Mouse (Mus musculus) retina, adult 2 months (tissue): ENCODE measurements around the gene Aacs.
A peak's percentile ranks its signal among the peaks of the same experiment; 100 is the strongest.
"Not testable (repeated sequence)": the region's sequence is repeated elsewhere in the genome, so short reads cannot be mapped to it uniquely, and the experiment has no call there.

Source experiments
- DNase-seq: peaks from one replicate; pipeline ENCODE4 v3.0.0-alpha.2; 2012; ENCODE audit warnings: low read depth, low spot score

Aacs gene

DNA sequence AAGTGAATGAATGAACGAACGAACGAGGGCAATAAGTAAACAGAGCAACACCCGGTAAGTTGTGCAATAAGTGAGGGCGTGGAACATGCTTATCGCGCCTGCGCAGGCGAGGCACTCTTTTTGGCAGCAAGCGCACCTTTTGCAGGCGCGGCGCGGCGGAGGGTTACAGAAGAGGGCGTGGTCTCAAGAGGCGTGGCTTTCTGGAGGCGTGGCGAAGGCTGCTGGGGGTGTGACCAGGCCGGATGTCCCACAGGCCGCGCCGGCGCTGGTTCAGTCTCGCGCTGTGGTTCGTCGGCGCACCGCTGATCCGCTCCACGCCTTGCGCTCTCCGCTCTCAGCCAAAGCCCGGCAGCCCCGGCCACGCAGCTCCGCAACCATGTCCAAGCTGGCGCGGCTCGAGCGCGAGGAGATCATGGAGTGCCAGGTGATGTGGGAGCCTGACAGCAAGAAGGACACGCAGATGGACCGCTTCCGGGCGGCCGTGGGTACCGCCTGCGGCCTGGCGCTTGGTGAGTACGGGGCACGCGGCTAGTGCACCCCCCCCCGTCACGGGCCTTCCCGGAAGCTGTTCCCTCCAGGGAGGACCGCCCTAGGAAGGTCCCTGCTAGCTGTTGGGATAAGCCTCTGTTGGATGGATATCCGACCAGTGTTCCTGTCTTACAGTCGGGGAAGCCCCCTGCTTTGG is at the start of gene Aacs:
Gene Aacs (plus strand): TSS at position 214 of the 685 bp plus-strand sequence.
- DNase-seq: peak; percentile 91

DNA sequence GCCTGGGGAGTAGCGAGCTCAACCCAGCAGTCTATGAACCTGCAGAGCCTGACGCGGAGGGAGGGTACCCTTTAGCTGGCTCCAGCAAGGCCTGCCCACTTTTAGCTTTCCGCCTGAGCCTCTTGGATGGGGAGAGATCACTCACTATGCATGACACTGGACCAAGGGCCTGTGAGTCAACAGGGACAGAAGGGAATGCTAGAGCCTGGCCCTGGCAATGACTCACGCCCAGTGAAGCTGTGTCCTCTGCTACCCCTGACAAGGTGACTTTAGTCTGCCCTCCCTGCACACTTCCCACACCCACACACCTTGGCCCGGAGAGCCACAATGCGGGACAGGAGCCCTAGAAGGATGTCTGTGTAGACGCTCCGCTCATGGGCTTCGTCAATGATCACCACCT is 49.3 kb upstream of the Aacs start:
- no peak for DNase-seq

DNA sequence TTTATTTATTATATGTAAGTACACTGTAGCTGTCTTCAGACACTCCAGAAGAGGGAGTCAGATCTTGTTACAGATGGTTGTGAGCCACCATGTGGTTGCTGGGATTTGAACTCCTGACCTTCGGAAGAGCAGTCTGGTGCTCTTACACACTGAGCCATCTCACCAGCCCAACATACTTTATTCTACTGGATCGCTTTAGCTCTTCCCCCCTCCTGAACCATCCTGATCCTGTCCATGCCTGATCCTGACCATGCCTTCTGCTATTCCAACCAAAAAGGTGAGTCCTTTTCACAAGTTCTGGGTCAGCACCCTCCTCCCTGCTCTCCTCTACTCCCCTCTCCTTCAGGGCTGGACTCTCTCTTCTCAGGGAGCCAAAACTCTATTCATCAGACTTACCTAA is 43.3 kb upstream of the Aacs start:
- DNase-seq: not testable (repeated sequence)

- peak; percentile 85 for DNase-seq
Measured at GRCm38 (mm10) chr5:125433793-125434337, 41.7 kb upstream of the Aacs start, which contains the start of gene Dhx37. TSS of gene Dhx37 (minus strand) at chr5:125434121.

DNA sequence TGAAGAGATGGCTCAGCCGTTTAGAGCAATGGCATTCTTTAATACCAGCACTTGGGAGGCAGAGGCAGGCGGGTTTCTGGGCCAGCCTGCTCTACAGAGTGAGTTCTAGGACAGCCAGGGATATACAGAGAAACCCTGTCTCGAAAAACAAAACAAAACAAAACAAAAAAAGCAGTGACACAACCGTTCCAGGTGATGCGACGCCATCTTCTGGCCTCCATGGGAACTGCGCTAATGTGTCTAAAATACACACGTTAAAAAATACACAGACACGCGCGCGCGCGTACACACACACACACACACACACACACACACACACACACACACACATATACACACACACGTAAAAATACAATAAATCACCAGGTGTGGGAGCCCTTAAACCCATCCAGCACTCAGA is 41.3 kb upstream of the Aacs start:
- DNase-seq: not testable (repeated sequence)

GRCm38 (mm10) chr5:125440583-125441233 is 34.9 kb upstream of the Aacs start:
- no peak for DNase-seq

DNA sequence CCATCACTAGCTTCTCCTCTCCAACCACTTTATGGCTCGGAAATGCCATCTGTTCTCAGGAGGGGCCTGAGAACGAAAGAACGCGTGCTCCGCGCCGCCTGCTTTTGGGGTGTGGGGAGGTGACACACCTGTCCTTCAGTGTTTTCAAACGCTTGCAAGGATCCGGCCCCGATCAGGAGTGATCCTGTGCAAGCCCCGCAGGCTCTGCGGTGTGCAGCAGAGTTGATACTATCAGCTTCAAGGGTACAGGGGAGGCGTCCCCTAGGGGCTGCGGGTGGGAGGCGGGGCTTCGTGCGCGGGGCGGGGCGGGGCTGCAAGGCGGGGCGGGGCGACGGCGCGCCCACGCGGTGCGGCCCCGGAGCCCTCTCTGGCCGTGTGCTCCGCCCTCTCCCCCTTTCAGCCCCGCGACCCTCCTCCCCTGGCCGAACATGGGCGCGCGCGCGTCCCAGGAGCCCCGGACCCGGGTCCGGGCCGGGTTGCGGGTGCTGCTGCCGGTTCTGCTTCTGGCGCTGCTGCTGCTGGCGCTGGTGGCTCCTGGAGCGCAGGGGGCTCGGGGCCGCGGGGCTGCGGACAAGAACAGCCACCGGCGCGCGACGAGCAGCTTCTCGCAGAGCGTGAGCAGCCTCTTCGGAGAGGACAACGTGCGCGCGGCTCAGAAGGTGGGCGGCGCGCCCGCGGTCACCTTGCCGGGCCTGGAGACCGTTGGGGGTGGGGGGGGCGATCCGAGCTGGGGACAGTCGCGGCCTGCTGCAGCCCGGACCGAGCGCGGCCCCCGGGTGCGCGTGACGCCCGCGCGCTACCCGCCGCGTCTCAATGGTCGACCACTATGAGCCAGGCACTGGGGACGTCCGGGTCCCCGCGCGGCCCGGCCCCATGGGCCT is 34.1 kb upstream of the Aacs start, which contains the start of gene Bri3bp:
Gene Bri3bp (plus strand): TSS at position 335 of the 881 bp plus-strand sequence.
- no peak for DNase-seq

GRCm38 (mm10) chr5:125442136-125442995 is 33.2 kb upstream of the Aacs start:
- no peak for DNase-seq

DNA sequence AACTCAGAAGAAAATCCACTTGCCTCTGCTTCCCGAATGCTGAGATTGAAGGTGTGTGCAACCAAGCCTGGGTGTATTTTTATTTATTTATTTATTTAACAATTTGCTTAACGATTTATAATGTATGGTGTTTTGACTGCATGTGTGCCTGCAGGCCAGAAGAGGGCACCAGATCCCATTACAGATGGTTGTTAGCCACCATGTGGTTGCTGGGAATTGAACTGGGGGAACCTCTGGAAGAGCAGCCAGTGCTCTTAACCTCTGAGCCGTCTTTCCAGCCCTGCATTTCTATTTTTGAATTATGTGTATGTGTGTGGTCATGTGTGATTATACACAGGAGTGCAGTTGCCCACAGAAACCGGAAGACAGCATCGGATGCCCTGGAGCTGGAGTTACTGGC is 32.3 kb upstream of the Aacs start:
- no peak for DNase-seq

DNA sequence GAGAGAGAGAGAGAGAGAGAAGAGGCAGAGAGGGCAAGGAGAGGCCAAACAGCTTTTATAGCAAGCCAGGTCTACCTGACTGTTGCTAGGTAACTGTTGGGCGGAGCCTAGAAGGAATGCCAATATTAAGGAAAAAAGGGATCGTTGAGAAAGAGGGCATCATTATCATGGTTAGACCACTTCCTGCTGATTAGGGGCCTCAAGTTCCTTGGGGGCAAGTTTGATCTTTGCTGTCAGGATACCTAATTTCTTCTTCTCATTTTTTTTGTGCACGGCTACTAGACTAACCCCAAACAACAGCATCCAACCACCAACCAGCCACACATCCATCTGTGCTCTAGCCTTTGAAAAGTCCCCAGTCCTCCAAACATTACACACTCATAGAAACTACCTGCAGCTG is 31.7 kb upstream of the Aacs start:
- no peak for DNase-seq

DNA sequence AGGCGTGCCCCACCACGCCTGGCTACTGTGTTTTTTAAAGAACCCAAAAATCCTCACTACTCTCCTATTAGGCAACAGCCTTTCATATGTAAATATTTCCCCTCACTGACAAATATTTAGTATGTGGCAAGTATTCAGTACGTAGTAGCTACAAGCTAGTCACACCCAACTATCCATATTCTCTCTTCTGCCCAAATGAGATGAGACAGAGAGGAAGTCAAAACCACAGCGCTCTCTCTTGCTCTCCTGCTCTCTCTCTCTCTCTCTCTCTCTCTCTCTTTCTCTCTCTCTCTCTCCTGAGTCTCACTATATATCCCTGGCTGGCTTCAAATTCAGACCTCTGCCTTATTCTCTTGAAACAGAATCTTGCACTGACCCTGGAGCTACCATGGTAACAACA is 31.1 kb upstream of the Aacs start:
- DNase-seq: no peak

DNA sequence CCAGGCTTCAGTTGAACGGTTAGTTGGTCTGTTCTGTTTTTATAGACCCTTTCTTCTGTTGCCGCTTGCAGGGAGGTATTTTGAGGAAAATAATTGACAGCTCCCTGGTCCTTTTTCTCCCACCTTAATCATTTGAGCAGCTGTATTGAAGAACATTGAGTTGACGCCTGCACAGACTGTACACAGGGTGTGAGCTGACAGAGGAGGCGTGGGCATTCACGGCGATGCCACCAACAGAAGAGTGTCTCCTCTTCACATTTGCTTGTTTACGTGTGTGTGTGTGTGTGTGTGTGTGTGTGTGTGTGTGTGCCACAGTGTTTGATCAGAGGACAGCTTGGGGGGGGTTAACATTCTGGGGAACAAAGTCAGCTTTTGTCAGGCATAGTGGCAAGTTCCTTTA is 29.3 kb upstream of the Aacs start:
- DNase-seq: no peak

GRCm38 (mm10) chr5:125448026-125448425 is 27.6 kb upstream of the Aacs start:
- no peak for DNase-seq

- DNase-seq: no peak
Measured at GRCm38 (mm10) chr5:125448631-125449030, 27.0 kb upstream of the Aacs start.

DNA sequence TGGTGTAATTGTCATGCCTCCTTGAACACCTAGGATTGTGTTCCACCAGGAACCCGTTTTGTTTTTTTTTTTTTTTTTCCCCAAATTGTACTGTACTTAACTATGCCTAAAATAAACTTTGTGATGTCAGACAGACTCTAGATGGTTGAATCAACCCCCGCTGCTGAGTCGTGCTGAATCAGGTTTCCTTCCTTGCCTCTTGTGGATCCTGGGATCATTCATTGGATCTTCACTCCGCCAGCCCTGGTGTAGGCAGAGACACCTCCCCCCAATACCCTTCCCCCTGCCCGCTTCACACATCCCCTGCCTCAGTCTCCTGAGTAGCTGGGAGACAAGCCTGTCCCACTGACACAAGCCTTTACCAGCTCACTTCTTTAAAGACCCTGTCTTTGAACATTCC is 26.3 kb upstream of the Aacs start:
- no peak for DNase-seq

DNA sequence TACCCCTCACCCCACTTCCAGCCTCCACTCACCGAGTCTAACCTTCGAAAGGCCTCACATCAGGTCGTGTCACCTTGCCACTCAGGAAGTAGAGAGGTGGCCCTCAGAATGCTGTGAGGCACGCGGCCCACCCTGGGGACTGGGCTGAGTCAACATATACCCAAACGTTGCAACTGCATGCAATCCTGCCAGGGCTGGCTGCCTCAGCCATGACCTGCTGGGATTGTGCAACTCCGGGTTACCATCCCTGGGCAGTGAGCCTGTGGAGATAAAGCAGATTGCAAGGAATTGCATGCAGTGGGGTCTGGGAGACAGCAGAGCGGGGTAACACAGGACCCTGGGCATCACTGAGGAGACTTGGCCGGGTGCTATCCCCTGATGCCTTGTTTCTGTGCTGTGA is 23.0 kb upstream of the Aacs start:
- no peak for DNase-seq

DNA sequence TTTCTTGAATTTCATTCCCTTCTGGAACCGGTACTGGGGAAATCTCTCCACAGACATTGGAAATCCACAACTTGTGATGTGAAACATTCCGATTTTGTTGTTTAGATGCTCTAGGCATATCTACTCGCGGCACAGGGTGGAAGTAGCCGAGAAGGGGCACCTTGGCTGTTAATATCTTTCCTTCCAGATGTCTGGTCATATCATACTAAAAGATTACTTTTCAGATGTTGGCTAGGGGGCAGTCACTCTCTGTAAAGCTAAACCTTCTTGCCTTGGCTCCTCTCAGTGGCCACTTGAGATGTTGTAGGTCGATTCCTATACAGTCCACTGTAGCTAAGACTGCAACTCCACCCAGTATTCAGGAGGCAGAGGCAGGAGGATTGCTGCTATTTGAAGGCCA is 19.5 kb upstream of the Aacs start:
- DNase-seq: no peak

GRCm38 (mm10) chr5:125457538-125457937 is 18.1 kb upstream of the Aacs start:
- DNase-seq: no peak

GRCm38 (mm10) chr5:125460574-125460973 is 15.0 kb upstream of the Aacs start:
- DNase-seq: no peak

- DNase-seq: no peak
Measured at GRCm38 (mm10) chr5:125461868-125462445, 13.7 kb upstream of the Aacs start.

GRCm38 (mm10) chr5:125465192-125465591 is 10.4 kb upstream of the Aacs start:
- DNase-seq: no peak
